Mouse (Mus musculus): Measurements from ENCODE around the gene Abat. TPM values are rescaled to one million over a fixed set of nuclear protein-coding genes. Genes with fewer than 3 reads are reported as not detected.
A peak's percentile ranks its signal among the peaks of the same experiment; 100 is the strongest.
"Not testable (repeated sequence)": the region's sequence is repeated elsewhere in the genome, so short reads cannot be mapped to it uniquely, and the experiment has no call there.

Abat gene
- total RNA-seq, 4 experiments from 2014 or later = 88.1 to 157 (median 111) TPM

DNA sequence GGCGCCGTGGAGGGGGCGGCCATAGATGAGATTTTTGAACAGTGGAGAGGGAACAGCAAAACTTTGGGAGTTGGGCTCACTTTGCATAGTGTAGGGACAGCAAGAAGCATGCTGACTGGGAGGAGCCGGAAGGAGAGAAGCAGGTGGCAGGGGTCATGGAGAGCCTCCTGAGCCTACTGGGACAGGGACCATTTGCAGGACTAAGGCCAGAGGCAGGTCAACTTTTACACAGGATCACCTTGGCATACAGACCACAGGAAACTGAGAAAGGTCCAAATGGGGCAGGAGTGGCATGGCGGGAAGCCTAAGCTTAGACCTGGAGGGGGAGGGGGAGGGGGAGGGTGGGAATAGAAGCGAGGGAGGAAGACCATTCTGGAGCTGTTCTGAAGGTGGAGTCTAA lies 20.2 kb downstream of the Abat start:
- DNase-seq = no peak

DNA sequence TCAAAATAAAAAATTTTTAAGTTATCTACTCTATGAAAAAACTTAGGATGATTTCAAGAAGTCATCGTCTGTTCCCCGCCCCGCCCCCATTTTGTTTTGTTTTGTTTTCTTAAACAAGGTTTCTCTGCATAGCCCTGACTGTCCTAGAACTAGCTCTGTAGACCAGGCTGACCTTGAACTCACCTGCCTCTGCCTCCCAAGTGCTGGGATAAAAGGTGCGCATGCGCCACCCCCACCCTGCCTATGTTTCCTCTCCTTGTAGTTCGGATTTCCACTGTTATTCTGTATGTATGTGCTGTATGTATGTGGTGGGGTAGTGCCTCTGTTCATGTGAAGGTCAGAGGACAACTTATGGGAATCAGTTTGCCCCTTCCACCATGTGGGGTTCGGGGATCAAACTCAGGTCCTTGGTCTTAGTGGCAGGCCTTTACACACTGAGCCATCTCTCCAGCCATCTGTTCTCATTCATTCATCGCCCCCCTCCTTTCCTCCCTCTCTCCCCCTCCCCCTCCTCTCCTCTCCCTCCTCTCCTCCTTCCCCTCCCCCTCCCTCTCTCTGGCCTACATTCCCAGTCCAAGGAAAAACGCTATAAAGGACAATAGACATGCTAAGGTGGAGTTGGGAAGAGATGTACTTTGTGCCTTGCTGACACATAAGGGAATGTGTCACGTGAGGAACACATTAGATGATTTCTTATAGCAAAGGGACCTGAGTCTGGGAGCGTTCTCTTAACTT lies 21.4 kb downstream of the Abat start:
- DNase-seq = no peak

GRCm38 (mm10) chr16:8535411-8535810 lies 22.2 kb downstream of the Abat start:
- DNase-seq = no peak

GRCm38 (mm10) chr16:8539150-8539865 lies 26.1 kb downstream of the Abat start:
- no peak for DNase-seq

GRCm38 (mm10) chr16:8540859-8541314 lies 27.7 kb downstream of the Abat start:
- peak; percentile 79 for DNase-seq

DNA sequence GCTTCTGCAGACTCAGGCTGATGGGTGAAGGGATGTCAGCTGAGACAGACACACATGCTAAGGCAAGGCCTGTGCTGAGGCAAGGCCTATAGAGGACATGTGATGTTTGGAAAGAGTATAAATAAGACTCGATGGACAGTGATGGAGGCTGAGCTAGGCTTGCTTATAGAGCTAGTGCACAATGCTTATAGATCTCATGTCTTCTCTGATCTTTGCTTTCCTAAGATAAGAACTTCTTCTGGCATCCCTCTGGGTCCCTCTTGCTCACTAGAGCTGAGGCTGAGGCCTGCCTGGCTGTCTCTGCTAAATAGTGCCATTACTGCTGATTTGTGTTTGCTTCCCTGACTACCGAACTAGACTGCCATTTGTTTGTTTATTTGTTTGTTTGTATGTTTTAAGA lies 34.6 kb downstream of the Abat start:
- no peak for DNase-seq

DNA sequence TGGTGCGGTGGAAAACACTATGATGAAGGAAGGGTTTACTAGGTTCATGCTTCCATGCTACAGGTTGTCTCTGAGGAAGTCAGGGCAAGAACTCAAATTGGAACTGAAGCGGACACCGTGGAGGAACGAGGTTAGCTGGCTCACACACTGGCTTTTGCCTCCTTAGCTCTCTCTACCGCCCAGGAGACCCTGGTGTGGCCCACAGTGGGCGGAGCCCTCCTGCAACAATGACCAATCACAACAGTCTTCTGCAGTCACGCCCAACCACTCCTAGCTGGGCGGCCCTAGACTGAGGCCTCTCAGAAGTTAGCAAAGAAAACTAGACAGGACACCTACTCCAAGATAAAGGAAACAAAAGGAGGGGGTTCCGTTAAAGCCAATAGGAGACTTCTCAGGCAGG lies 36.3 kb downstream of the Abat start:
- DNase-seq = no peak

DNA sequence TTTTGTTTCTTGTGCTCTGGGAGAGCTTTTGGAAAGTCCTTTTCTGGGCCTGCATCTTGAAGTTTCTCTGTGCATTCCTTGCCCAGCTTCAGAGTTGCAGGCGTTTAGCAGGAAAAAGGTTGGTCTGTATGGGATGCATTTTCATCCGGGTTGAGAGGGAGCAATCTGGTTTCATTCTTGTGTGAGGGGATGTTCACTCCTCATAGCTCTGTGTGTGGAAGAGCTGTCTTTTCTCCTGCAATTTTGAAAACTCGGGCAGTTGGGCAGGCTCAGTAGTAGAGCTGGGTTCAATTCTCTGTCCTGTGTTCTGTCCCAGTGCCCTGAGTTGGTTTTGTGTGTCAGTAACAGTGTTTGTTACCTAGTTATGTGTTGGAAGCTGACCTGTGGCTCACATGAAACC lies 41.1 kb downstream of the Abat start:
- no peak for DNase-seq

DNA sequence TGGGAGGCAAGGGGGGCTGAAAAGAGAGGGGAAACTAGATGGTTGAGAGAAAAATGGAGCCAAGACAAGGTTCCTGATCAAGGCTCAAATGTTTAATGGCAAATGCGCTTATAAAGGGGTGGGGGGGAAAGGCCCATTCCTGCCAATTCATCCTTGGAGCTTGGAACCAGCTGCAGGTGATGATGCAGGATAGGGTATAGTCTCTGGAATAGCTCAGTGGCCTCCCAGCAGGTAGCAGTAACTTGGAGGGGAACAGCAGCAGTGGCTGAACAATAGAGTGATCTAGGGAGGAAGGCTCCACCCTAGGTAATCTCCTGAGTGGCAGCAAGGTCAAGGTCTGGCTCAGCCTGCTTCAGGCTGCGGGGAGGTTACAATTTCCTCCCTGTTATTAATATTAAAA lies 41.5 kb downstream of the Abat start:
- DNase-seq = not testable (repeated sequence)

GRCm38 (mm10) chr16:8555371-8555770 lies 42.1 kb downstream of the Abat start:
- not testable (repeated sequence) for DNase-seq

DNA sequence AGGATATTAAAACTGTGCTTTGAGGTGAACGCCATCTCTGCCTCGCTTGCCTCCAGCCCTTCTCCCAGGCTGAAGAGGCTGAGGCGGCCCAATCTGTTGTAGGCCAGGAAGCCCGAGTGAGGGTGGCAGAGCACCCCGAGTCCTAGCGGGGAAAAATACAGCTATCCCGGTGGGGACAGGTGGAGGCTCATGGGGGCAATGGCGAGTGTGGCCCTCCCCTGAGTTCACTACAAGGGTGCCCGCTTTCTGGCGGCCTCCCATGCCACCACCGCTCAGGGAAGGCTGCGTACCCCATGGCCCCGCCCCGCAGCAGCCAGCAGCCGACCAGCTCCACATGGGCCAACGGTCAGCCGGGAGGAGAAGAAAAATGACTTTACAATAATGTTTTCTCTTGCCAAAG lies 46.9 kb downstream of the Abat start:
- no peak for DNase-seq

DNA sequence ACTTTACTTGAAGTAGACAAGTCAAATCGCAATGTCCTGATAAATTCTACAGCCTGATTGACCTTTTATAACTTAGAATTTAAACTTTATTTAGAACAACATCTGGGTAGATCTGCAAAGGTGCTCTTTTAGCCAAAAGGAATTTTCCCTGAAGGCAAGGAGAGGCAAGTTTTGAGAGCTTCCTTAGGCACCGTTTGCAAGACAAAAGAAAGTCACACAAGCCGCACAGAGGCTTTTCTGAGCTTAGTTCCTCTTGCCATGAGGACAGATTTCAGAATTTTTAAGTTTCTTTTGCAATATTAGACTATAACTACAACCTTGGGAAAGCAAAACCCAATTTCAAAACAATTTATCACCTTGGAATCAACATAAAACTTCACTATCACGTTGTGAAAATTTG lies 47.9 kb downstream of the Abat start:
- not testable (repeated sequence) for DNase-seq

- not testable (repeated sequence) for DNase-seq
Observed at GRCm38 (mm10) chr16:8561856-8562255, 48.6 kb downstream of the Abat start.

DNA sequence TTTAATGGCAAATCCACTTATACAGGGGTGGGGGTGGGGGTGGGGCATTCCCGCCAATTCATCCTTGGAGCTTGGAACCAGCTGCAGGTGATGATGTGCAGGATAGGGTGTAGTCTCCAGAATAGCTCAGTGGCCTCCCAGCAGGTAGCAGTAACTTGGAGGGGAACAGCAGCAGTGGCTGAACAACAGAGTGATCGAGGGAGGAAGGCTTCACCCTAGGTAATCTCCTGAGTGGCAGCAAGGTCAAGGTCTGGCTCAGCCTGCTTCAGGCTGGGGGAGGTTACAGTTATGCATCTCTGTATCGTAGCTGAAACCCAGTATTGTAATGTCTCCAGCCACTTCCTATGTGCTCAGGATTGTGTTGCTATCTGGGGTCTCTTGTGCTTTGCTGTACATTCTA lies 49.6 kb downstream of the Abat start:
- DNase-seq = not testable (repeated sequence)

DNA sequence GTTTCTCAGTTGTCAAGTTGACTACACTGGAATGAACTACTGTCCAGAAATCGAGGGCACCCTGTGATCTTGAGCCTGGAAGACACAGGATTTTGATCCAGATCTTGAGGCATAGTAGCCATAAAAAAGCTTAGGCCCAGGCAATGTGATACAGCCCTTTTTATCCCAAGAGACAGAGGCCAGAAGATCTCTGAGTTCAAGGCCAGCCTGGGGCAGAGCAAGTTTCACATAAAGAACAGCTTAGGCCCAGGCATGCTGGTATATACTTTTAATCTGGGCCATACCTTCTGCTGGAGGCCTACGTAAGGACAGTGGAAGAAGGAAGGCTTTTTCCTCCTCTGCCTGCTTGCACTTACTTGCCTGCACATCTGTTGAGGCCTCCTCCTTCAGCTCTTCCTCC lies 51.6 kb downstream of the Abat start:
- no peak for DNase-seq

GRCm38 (mm10) chr16:8565539-8565938 lies 52.3 kb downstream of the Abat start:
- no peak for DNase-seq

DNA sequence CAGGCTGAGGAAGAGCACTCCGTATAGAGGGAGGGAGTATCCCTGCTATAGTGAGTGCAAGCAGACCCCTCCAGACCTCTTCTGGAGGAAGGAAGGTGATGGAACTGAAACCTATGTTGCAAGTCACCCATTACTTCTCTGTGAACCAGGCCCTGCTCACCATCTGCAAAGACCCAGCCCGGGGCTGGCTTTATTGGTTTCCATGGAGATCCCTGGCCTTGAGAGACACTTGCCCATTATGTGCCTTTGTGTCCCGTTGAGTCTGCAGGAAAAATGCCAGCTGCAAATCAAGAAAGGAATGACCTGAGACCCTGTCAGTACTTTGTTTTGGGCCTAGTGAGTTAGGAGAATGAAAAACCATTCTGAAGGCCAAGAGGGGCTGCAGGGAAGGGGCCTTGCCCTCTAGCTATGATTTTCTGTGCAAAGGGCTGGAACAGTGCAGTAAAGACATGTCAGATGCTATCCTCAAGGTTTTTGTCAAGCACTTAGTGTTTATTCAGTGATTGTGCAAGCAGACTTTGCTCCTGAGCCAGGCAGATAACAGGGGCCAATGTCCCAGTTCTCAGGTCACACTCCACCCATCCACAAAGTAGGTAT lies 53.0 kb downstream of the Abat start:
- DNase-seq = peak; percentile 37

DNA sequence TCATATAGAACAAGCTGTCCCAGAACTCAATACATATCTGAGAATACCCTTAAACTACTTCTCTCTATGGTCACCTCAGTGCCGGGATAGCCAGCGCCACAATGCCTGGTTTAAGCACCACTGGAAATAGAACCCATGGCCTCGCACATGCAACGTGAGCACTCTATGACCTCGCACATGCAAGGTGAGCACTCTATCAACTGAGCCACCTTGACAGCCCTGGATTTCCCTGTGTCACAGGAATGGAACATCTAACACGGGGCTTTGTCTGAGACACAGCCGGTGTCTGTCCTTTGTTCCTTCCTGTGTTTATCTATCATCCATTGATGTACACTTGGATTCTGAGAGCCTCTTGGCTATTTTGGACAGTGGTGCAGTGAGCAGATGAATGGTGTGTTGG lies 55.7 kb downstream of the Abat start:
- no peak for DNase-seq

GRCm38 (mm10) chr16:8570336-8570735 lies 57.1 kb downstream of the Abat start:
- no peak for DNase-seq

GRCm38 (mm10) chr16:8570901-8571615 lies 57.8 kb downstream of the Abat start:
- no peak for DNase-seq

- DNase-seq = no peak
Observed at GRCm38 (mm10) chr16:8573041-8573440, 59.8 kb downstream of the Abat start.

- no peak for DNase-seq
Observed at GRCm38 (mm10) chr16:8573751-8574150, 60.5 kb downstream of the Abat start.

DNA sequence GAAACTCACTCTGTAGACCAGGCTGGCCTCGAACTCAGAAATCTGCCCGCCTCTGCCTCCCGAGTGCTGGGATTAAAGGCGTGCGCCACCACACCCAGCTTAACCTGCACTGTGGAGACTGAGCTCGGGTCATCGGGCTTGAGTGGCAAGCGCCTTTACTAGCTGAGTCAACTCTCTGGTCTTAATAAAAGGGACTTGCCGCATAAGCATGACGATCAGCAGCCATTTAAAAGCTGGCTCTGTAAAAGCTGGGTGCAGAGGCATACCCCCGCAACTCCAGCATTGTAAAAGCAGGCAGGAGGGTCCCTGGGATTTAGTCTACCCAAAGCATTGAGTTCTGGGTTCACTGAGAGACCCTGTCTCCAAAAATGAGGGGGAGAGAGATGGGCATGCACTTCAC lies 61.1 kb downstream of the Abat start:
- DNase-seq = no peak

Measured in adrenal gland, adult 8-10 months (tissue).